Mouse (Mus musculus): ENCODE measurements around the gene Col27a1. TPM values are rescaled to one million over a fixed set of nuclear protein-coding genes. Genes with fewer than 3 reads are reported as not detected.

Col27a1 gene
- polyA plus RNA-seq, 1 experiment from 2014 or later: 32.6 TPM

DNA sequence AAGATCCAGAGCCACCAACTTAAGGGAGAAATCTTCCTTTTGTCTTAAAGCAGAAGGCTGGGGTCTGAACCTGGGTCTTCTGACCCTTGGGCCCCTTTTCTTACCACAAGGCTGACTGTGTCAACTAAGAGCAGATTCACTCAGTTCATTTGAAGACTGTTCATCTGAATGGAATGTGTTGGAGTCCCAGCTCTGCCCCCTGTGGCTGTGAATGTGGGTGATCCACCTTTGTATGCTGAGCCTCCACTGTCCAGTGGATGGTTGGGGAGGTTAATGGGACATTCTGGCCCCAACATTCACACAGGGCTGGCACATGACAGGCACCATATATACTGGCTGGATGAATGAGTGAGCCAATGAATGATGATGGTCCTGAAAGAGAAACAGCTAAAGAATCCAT is 34.2 kb downstream of the Col27a1 start:
- no peak for ATAC-seq (ENCODE audit: insufficient number of reproducible peaks, low FRiP score, low TSS enrichment, low read depth)

DNA sequence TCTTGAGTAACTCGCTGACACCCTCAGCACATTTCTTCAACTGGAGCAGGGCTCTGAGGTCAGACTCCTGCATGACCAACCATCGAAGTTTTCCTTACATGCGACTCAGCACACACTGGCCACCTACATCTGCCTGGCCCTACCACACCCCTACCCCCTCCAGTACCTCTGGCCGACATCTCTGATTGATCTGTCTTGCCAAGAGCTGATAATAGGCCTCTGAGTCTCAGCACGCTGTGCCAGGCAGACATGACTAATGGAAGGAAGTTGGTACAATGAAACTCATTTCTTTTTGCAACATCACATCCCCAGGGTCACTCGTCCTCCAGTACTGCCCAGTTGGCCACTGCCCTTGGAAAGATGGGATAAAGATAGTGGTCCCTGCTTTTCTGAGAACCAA is 35.1 kb downstream of the Col27a1 start:
- 64% methylated on average over 6 of the region's 6 CpGs for WGBS
- ATAC-seq (ENCODE audit: insufficient number of reproducible peaks, low FRiP score, low TSS enrichment, low read depth): no peak
- Histone ChIP-seq H3K27me3 (no peaks in the 10 kb centered on the region), H3K4me3 (no peak overlapping the region), H3K36me3 (peaks cover 59% of the 10 kb centered on the region), H3K9me3 (no peaks in the 10 kb centered on the region), H3K9ac (no peak overlapping the region), H3K4me2 (no peak overlapping the region), H3K4me1 (peaks cover 10% of the 10 kb centered on the region; the same call in 1 of the 2 replicates), H3K27ac (no peak overlapping the region)

More for the DNA sequence above, 34.2 kb downstream of the Col27a1 start:
- Histone ChIP-seq H3K27ac (no peak overlapping the region), H3K36me3 (peaks cover 63% of the 10 kb centered on the region), H3K4me2 (no peak overlapping the region), H3K27me3 (no peaks in the 10 kb centered on the region), H3K4me3 (no peak overlapping the region), H3K9ac (no peak overlapping the region), H3K9me3 (no peaks in the 10 kb centered on the region), H3K4me1 (peaks cover 9% of the 10 kb centered on the region; the same call in 1 of the 2 replicates)

DNA sequence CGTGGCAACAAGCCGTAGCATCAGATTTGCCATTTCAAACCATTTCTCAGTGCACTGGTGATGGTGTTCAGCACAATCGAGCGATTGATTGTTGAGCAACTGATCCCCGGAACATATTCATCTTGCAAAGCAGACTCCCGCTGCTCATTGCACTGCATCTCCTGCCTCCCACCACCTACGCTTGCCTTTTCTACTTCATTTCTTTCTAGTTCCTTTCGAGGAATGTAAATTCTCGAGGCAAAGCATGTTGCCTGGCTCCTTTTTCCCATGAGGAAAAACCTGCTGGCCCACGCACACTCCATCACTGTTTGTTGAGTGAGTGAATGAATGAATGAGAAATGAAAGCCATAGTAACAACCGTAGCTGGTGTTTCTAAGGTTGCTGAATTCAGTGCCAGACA is 38.0 kb downstream of the Col27a1 start:
- Histone ChIP-seq H3K36me3 (peaks cover 55% of the 10 kb centered on the region), H3K27ac (0 out of 2 replicates have a peak overlapping the region, but pooled peaks have one; percentile 27), H3K27me3 (no peaks in the 10 kb centered on the region), H3K9me3 (no peaks in the 10 kb centered on the region), H3K4me3 (no peak overlapping the region), H3K9ac (no peak overlapping the region), H3K4me1 (peaks cover 20% of the 10 kb centered on the region; the same call in 1 of the 2 replicates), H3K4me2 (no peak overlapping the region)
- WGBS: 87% methylated on average over 11 of the region's 11 CpGs
- no peak for ATAC-seq (ENCODE audit: insufficient number of reproducible peaks, low FRiP score, low TSS enrichment, low read depth)

DNA sequence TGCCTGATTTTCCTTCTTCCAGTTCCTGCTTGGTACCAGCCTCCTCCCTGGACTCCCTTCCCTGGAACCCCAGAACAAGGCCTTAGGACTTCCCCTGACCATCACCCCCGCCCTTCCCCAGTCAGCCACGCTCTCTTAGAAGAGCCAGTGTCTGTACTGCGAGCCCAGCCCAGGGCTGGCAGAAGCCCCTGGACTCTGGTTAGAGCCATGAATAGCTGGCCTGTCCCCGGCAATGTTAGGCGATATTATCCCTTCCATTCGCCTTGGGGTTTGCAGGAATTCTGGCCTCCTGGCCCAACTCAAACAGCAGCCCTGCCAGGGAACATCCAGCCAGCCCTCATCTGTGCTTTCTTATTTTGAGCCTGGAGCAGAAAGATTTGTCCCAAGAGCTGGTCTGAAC is 39.9 kb downstream of the Col27a1 start:
- Histone ChIP-seq H3K27ac (peak overlapping the region; percentile 83), H3K4me2 (no peak overlapping the region), H3K9me3 (no peaks in the 10 kb centered on the region), H3K4me3 (no peak overlapping the region), H3K9ac (no peak overlapping the region), H3K27me3 (no peaks in the 10 kb centered on the region), H3K36me3 (peaks cover 62% of the 10 kb centered on the region), H3K4me1 (peaks cover 24% of the 10 kb centered on the region; the same call in 1 of the 2 replicates)
- peak; percentile 68; the same call in 1 of the 2 replicates for ATAC-seq (ENCODE audit: insufficient number of reproducible peaks, low FRiP score, low TSS enrichment, low read depth)
- WGBS: 78% methylated on average over 6 of the region's 6 CpGs

DNA sequence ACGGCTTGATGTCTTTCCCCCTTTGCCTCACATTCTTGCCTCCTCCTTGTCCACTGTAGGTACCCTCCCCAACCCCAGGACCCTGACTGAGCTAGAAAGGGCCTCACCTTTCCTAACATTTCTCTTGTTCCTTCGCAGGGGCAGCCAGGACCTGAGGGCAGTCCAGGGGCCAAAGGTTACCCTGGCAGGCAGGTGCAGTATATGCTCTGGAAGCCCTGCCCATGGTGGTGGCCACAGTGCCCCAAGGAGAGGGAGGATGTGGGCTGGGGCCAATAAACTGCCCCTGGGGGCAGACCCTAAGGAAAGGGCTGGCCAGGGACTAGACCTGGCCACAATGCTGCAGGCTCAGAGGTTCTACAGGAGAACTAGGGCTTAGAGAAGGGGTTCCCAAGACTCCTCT is 40.3 kb downstream of the Col27a1 start:
- peaks cover 58% of the 10 kb centered on the region for H3K36me3 ChIP-seq
- 60% methylated on average over 2 of the region's 2 CpGs for whole genome bisulfite sequencing

DNA sequence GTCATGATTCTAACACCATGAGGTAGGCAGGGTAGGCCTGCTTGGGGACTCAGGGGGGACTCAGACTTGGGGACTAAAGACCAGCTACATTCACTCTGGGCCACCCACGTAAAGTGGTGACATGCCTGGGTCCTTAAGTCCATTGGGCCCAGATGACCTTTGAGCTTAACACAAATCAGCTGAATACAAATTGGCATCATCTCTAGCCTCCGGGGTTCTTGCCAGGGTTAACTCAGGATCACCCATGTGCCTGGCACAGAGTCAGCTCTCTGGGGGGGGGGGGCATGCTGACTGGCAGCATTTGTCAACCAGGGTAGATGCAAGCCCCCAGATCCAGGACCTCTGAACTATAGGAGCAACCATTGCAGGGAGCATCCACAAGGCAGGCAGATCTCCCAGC is 42.6 kb downstream of the Col27a1 start:
- peaks cover 59% of the 10 kb centered on the region for H3K36me3 ChIP-seq
- ATAC-seq (ENCODE audit: insufficient number of reproducible peaks, low FRiP score, low TSS enrichment, low read depth): no peak

More for the DNA sequence above, 40.3 kb downstream of the Col27a1 start:
- Histone ChIP-seq H3K9me3 (no peaks in the 10 kb centered on the region), H3K27me3 (no peaks in the 10 kb centered on the region), H3K4me3 (no peak overlapping the region), H3K4me1 (peaks cover 26% of the 10 kb centered on the region; the same call in 1 of the 2 replicates), H3K4me2 (no peak overlapping the region), H3K27ac (peak overlapping the region; percentile 83), H3K9ac (no peak overlapping the region)
- 0 out of 2 replicates have a peak, but pooled peaks have one; percentile 0 for ATAC-seq (ENCODE audit: insufficient number of reproducible peaks, low FRiP score, low TSS enrichment, low read depth)

DNA sequence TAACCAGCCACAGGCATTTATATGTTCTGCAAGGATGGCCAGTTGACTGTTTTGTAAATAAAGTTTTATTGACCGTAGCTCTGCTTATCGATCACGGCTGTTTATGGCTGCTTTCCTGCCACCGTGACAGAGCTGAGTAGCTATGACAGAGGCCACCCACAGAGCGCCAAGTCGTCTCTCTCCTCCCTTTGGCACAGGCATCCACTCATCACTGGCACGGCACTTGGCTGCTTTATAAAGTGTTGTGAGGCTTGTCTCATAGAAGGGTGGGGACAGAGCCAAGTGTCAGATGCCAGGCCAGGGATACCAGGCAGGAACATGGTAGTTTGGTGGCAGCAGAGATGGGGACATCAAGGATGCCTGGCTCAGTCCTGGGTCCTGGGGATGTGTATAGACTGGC is 43.5 kb downstream of the Col27a1 start:
- H3K9ac ChIP-seq: no peak overlapping the region
- H3K4me1 ChIP-seq: peaks cover 41% of the 10 kb centered on the region
- H3K27me3 ChIP-seq: no peaks in the 10 kb centered on the region
- ATAC-seq (ENCODE audit: insufficient number of reproducible peaks, low FRiP score, low TSS enrichment, low read depth): no peak
- WGBS: 54% methylated on average over 7 of the region's 7 CpGs
- no peak overlapping the region for H3K27ac ChIP-seq
- no peak overlapping the region for H3K4me3 ChIP-seq
- H3K9me3 ChIP-seq: no peaks in the 10 kb centered on the region
- H3K4me2 ChIP-seq: no peak overlapping the region
- peaks cover 62% of the 10 kb centered on the region for H3K36me3 ChIP-seq

More for the DNA sequence above, 42.6 kb downstream of the Col27a1 start:
- no peaks in the 10 kb centered on the region for H3K27me3 ChIP-seq
- H3K4me1 ChIP-seq: peaks cover 37% of the 10 kb centered on the region
- H3K4me3 ChIP-seq: no peak overlapping the region
- no peak overlapping the region for H3K9ac ChIP-seq
- no peak overlapping the region for H3K27ac ChIP-seq
- WGBS: 84% methylated on average over 2 of the region's 2 CpGs
- H3K4me2 ChIP-seq: no peak overlapping the region
- no peaks in the 10 kb centered on the region for H3K9me3 ChIP-seq

DNA sequence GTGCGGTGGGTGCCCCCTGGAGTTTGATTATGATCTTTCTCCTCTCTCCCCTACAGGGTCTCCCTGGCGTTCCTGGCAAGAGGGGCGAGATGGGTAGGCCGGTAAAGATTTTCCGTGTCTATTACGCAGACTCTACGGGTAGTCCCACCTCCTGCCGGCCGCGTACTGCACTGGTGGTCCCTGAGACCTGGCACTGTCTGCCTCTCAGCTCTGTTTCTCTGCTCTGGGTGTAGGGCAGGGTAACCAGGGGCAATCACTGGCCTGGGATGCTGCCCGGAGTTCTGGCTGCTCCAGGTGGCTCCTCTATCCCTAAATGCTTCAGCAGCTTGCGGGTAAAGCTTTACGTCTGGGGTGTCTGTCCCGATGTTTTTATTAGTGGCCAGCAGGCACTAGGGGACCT is 44.3 kb downstream of the Col27a1 start:
- ATAC-seq (ENCODE audit: insufficient number of reproducible peaks, low FRiP score, low TSS enrichment, low read depth): no peak
- Histone ChIP-seq H3K4me2 (no peak overlapping the region), H3K27ac (0 out of 2 replicates have a peak overlapping the region, but pooled peaks have one; percentile 33), H3K4me3 (no peak overlapping the region), H3K9me3 (no peaks in the 10 kb centered on the region), H3K4me1 (peaks cover 43% of the 10 kb centered on the region), H3K9ac (no peak overlapping the region), H3K27me3 (no peaks in the 10 kb centered on the region), H3K36me3 (peaks cover 66% of the 10 kb centered on the region)
- 87% methylated on average over 14 of the region's 14 CpGs for WGBS

DNA sequence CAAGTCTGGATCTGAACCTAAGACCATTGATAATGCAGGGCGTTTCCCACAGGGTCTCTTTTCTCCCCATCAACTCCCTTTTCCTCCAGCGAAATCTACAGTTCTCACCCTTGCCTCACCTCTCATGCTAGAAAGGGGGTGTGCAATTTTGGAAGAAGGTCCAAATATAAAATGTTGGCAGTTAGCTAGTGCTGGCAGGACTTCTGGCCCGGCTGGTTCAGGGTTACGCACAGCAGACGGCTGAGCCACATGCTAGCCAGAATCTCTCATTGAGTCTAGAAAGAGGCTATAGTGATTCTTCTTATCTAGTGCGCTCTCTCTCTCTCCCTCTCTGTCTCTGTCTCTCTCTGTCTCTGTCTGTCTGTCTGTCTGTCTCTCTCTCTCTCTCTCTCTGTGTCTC is 45.3 kb downstream of the Col27a1 start:
- no peak overlapping the region for H3K27ac ChIP-seq
- H3K4me1 ChIP-seq: peaks cover 45% of the 10 kb centered on the region
- H3K4me2 ChIP-seq: no peak overlapping the region
- ATAC-seq (ENCODE audit: insufficient number of reproducible peaks, low FRiP score, low TSS enrichment, low read depth): no peak
- H3K27me3 ChIP-seq: no peaks in the 10 kb centered on the region
- no peaks in the 10 kb centered on the region for H3K9me3 ChIP-seq
- H3K9ac ChIP-seq: no peak overlapping the region
- 76% methylated on average over 6 of the region's 6 CpGs for WGBS
- H3K4me3 ChIP-seq: no peak overlapping the region
- peaks cover 69% of the 10 kb centered on the region for H3K36me3 ChIP-seq

DNA sequence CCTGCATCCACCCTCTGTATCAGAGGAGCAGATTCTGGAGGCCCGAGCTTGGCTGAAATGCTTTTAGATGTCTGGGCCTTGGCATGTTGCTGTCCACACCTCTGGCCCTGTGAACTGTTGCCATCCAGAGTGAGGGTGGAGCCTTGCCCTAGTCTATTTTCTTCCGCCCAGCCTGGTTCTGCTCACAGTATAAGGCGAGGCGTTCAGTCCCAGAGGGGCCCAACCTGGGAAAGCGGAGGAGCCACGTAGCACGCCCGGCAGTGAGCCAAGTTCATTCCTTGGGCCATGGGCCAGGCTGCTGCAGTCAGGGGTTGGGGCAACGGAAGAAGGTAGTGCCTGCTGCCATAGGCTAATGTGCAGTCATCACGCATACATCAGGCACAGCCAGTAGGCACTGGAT is 46.7 kb downstream of the Col27a1 start:
- Histone ChIP-seq H3K4me2 (no peak overlapping the region), H3K4me3 (no peak overlapping the region), H3K36me3 (peaks cover 70% of the 10 kb centered on the region), H3K9ac (no peak overlapping the region), H3K4me1 (peaks cover 37% of the 10 kb centered on the region), H3K27ac (peak overlapping the region; percentile 47; the same call in 1 of the 2 replicates), H3K27me3 (no peaks in the 10 kb centered on the region), H3K9me3 (no peaks in the 10 kb centered on the region)
- WGBS: 61% methylated on average over 10 of the region's 10 CpGs
- ATAC-seq (ENCODE audit: insufficient number of reproducible peaks, low FRiP score, low TSS enrichment, low read depth): peak; percentile 58; the same call in 1 of the 2 replicates

DNA sequence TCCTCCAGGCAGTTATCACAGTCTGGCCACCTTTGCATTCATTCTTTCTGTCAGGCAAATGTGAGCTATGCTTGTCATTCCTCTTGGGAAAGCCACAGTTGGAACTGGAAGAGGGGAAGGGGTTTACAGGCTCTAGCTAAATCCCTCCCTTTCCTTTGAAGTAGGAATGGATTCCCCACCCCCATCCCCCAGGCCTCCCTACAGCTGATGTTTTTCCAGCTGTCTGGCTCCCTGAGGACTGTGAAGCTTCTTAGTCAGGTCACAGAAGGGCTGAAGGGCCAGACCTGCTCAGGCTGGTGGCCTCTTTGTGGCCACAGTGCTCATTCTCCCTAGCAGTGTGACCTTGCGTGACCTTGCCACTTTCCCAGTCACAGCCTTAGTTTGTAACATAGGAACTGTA is 49.1 kb downstream of the Col27a1 start:
- no peaks in the 10 kb centered on the region for H3K27me3 ChIP-seq
- no peak for ATAC-seq (ENCODE audit: insufficient number of reproducible peaks, low FRiP score, low TSS enrichment, low read depth)
- H3K9me3 ChIP-seq: no peaks in the 10 kb centered on the region
- H3K4me3 ChIP-seq: no peak overlapping the region
- peaks cover 69% of the 10 kb centered on the region for H3K36me3 ChIP-seq
- H3K4me1 ChIP-seq: peaks cover 36% of the 10 kb centered on the region
- WGBS: 86% methylated on average over 1 of the region's 1 CpGs
- H3K9ac ChIP-seq: no peak overlapping the region
- no peak overlapping the region for H3K27ac ChIP-seq
- H3K4me2 ChIP-seq: no peak overlapping the region

DNA sequence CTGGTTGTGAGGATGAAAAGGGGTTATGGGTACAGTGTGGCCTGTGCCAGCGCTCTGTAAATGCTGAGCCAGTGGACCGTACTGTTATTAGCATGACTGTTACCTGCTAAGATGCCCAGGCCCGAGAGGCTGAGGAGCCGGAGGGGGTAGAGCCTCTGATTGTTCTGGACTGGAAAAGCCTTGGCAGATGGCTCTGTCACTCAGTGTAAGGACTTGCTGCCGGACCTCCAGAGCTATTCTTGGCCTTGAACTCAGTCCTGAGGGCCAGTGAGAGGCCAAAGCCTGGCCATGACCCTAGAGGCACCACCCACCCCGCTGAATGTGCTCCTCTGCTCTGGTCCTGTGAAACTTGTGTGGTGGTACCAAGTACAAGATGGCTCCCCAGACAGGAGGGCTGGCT is 52.5 kb downstream of the Col27a1 start:
- 86% methylated on average over 6 of the region's 6 CpGs for WGBS
- H3K36me3 ChIP-seq: peaks cover 88% of the 10 kb centered on the region

DNA sequence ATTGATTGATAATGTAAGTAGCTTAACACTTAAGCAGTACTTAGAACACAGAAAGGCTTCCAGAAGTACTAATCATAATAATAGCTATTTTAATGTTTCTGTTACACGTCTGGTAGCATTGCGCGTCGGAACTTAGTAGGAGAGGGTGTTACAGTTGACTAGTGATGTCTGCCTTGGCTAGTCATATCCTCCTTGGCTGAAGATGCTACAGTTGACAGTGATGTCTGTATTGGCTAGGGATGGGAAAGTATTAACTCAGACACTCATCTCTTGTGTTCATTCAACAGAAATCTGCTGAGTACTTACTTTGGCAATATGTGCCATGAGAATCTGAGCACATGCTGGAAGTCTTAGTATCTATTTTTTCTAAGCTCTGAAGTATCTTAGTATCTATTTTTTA is 53.3 kb downstream of the Col27a1 start:
- no peak for ATAC-seq (ENCODE audit: insufficient number of reproducible peaks, low FRiP score, low TSS enrichment, low read depth)
- WGBS: 99% methylated on average over 4 of the region's 4 CpGs
- Histone ChIP-seq H3K9ac (no peak overlapping the region), H3K27me3 (no peaks in the 10 kb centered on the region), H3K4me1 (peaks cover 11% of the 10 kb centered on the region), H3K4me3 (no peak overlapping the region), H3K4me2 (no peak overlapping the region), H3K36me3 (peaks cover 89% of the 10 kb centered on the region), H3K9me3 (no peaks in the 10 kb centered on the region), H3K27ac (no peak overlapping the region)

More for the DNA sequence above, 52.5 kb downstream of the Col27a1 start:
- Histone ChIP-seq H3K9me3 (no peaks in the 10 kb centered on the region), H3K4me2 (no peak overlapping the region), H3K27ac (no peak overlapping the region), H3K9ac (no peak overlapping the region), H3K4me3 (no peak overlapping the region), H3K4me1 (peaks cover 16% of the 10 kb centered on the region), H3K27me3 (no peaks in the 10 kb centered on the region)
- ATAC-seq (ENCODE audit: insufficient number of reproducible peaks, low FRiP score, low TSS enrichment, low read depth): no peak
